Comparison of ENCODE assay signal across 9 mouse cellular contexts in genomic region chr5:128599365-128600071, GRCm38 (mm10). TPM values are rescaled to one million over a fixed set of nuclear protein-coding genes. Genes with fewer than 3 reads are reported as not detected.
DNase-seq lines count a peak whose midpoint lies in the region; ATAC-seq and TF ChIP-seq lines count a peak whose summit lies in the region.
"Had no signal": no experiment of that assay in that cellular context is flagged by ENCODE, and none has a peak within 500 bp of the region (broad histone marks: within the 10 kb centered on the region; RNA-seq: fewer than 3 reads in every experiment).

No protein-coding gene starts in this region.

- WGBS in liver, embryonic 11.5 days: 2% methylated on average over 28 of the region's 28 CpGs
- under 1% methylated on average over 28 of the region's 28 CpGs for WGBS in embryonic facial prominence, embryonic 12.5 days
- WGBS in intestine, postnatal 0 days: 1% methylated on average over 28 of the region's 28 CpGs

- peaks cover 4% of the 10 kb centered on the region for H3K4me1 ChIP-seq in liver, embryonic 11.5 days (replicated peaks; ENCODE audit: control insufficient read depth, insufficient read depth, low read length)
- peaks cover 42% of the 10 kb centered on the region for H3K4me1 ChIP-seq in embryonic facial prominence, embryonic 12.5 days
- 0 out of 2 replicates have a peak, but pooled peaks cover 2% of the 10 kb centered on the region for H3K4me1 ChIP-seq in intestine, postnatal 0 days (replicated peaks; ENCODE audit: control insufficient read depth, insufficient read depth, low read length)

- DNase-seq in liver, embryonic 11.5 days (ENCODE audit: low spot score): no peak
- DNase-seq in liver: no peak
- DNase-seq in retina, embryonic 14.5 days (ENCODE audit: low spot score): peak; percentile 55
- DNase-seq in layer of hippocampus, postnatal 10 days (ENCODE audit: low spot score in 2 of 2): no peak
- no peak for DNase-seq in cerebellum, postnatal 25 days
- no peak for DNase-seq in gastrocnemius, adult 8-10 months (ENCODE audit: low spot score in 2 of 2)

- H3K27ac ChIP-seq in liver, embryonic 11.5 days (ENCODE audit: low read depth, low read length): no peak overlapping the region
- peak overlapping the region; percentile 96 for H3K27ac ChIP-seq in embryonic facial prominence, embryonic 12.5 days
- no peak overlapping the region for H3K27ac ChIP-seq in intestine, postnatal 0 days (ENCODE audit: low read depth, low read length)

- no peak overlapping the region for H3K9ac ChIP-seq in liver, embryonic 11.5 days (ENCODE audit: low read depth, low read length)
- peak overlapping the region; percentile 83 for H3K9ac ChIP-seq in embryonic facial prominence, embryonic 12.5 days
- no peak overlapping the region for H3K9ac ChIP-seq in intestine, postnatal 0 days (ENCODE audit: low read depth, low read length)

- ATAC-seq in liver, embryonic 11.5 days (replicated peaks; ENCODE audit: low FRiP score): no peak
- ATAC-seq in embryonic facial prominence, embryonic 12.5 days (ENCODE audit: insufficient number of reproducible peaks, insufficient read depth, low FRiP score, low TSS enrichment): no peak
- ATAC-seq in intestine, postnatal 0 days: no peak

- H3K27me3 ChIP-seq in liver, embryonic 11.5 days (replicated peaks; ENCODE audit: control insufficient read depth, insufficient read depth, low read length): peaks cover 84% of the 10 kb centered on the region
- H3K27me3 ChIP-seq in embryonic facial prominence, embryonic 12.5 days: peaks cover 37% of the 10 kb centered on the region
- peaks cover 64% of the 10 kb centered on the region for H3K27me3 ChIP-seq in intestine, postnatal 0 days (replicated peaks; ENCODE audit: control insufficient read depth, insufficient read depth, low read length)

- peak overlapping the region; percentile 69 for H3K4me2 ChIP-seq in liver, embryonic 11.5 days
- peak overlapping the region; percentile 92 for H3K4me2 ChIP-seq in embryonic facial prominence, embryonic 12.5 days (replicated peaks)
- H3K4me2 ChIP-seq in intestine, postnatal 0 days (replicated peaks; ENCODE audit: low read depth): peak overlapping the region; percentile 86

- peak overlapping the region; percentile 53 for H3K4me3 ChIP-seq in liver, embryonic 11.5 days (ENCODE audit: low read depth, low read length)
- peak overlapping the region; percentile 79 for H3K4me3 ChIP-seq in embryonic facial prominence, embryonic 12.5 days
- H3K4me3 ChIP-seq in intestine, postnatal 0 days (ENCODE audit: low read depth, low read length): peak overlapping the region; percentile 63
- H3K4me3 ChIP-seq: megakaryocyte, embryonic 14.5 days had no signal

- H3K36me3 ChIP-seq in liver, embryonic 11.5 days (ENCODE audit: control insufficient read depth, insufficient read depth, low read length): no peaks in the 10 kb centered on the region
- no peaks in the 10 kb centered on the region for H3K36me3 ChIP-seq in embryonic facial prominence, embryonic 12.5 days
- H3K36me3 ChIP-seq in intestine, postnatal 0 days (ENCODE audit: control insufficient read depth, insufficient read depth): no peaks in the 10 kb centered on the region

- no peak for TF ChIP-seq CTCF in intestine, postnatal 0 days (IDR thresholded peaks at IDR 0.05; ENCODE audit: low read depth)

- no peaks in the 10 kb centered on the region for H3K9me3 ChIP-seq in liver, embryonic 11.5 days (ENCODE audit: control insufficient read depth, low read length)
- no peaks in the 10 kb centered on the region for H3K9me3 ChIP-seq in embryonic facial prominence, embryonic 12.5 days
- H3K9me3 ChIP-seq in intestine, postnatal 0 days (ENCODE audit: control insufficient read depth): no peaks in the 10 kb centered on the region

RNA-seq across cellular contexts. Expression of gene Fzd10, which starts 1.1 kb away (rescaled TPM):
- 0.44 TPM in 2 replicates for polyA plus RNA-seq in liver, embryonic 11.5 days (2014; fragmentation: Nextera tagmentation; extraction: Ambion mirVana)
- polyA plus RNA-seq in embryonic facial prominence, embryonic 12.5 days (2016; fragmentation: Nextera tagmentation; extraction: Ambion mirVana): 8.1 and 8.2 TPM in 2 replicates
- polyA plus RNA-seq in intestine, postnatal 0 days (2015; fragmentation: Nextera tagmentation; extraction: Ambion mirVana): 0.16 and 0.21 TPM in 2 replicates
- 1 to 10 TPM; 1.4 to 1.8 TPM for total RNA-seq in layer of hippocampus, postnatal 10 days (2021)
- 1 to 10 TPM in 2 of 4 experiments, under 1 TPM in 2; 0.77 to 1.1 (median 0.99) TPM for total RNA-seq in gastrocnemius, adult 8-10 months (2022)
